Mouse (Mus musculus) E14TG2a.4 (cell line): ENCODE measurements at regions not wholly inside any gene's neighbourhood (a gene's known extent, or its start where the extent isn't known, plus 50 kb on each side); places are given as distances from the start of the nearest gene placed in this dataset.

ENCODE experiments used
- H3K27me3 ChIP-seq: 2 replicates; pipeline ENCODE4 v1.6.1; 2014; ENCODE audit warnings: low read length, control low read depth; ENCODE audit not compliant: insufficient read depth
- H3K36me3 ChIP-seq: 2 replicates; pipeline ENCODE4 v1.6.1; 2014; ENCODE audit warnings: low read length, control low read depth; ENCODE audit not compliant: insufficient read depth
- H3K4me1 ChIP-seq: replicated peaks from 2 replicates; pipeline ENCODE4 v1.6.1; 2014; ENCODE audit warnings: low read depth, low read length, control low read depth
- H3K4me3 ChIP-seq: replicated peaks from 2 replicates; pipeline ENCODE4 v1.5.1; 2014; ENCODE audit warnings: mild to moderate bottlenecking, low read length
- H3K9me3 ChIP-seq: 2 replicates; pipeline ENCODE4 v1.6.1; 2014; ENCODE audit warnings: low read length, control low read depth
- CTCF ChIP-seq: conservative IDR thresholded peaks from 2 replicates; pipeline ENCODE4 v1.5.1; 2014; ENCODE audit warnings: low read length
- NANOG ChIP-seq: IDR thresholded peaks from 2 replicates; pipeline ENCODE4 v1.6.1; 2014; ENCODE audit warnings: borderline replicate concordance, low read length, mixed read lengths
- POU5F1 ChIP-seq: IDR thresholded peaks from 2 replicates; pipeline ENCODE4 v1.6.1; 2014; ENCODE audit warnings: low read length, borderline replicate concordance

DNA sequence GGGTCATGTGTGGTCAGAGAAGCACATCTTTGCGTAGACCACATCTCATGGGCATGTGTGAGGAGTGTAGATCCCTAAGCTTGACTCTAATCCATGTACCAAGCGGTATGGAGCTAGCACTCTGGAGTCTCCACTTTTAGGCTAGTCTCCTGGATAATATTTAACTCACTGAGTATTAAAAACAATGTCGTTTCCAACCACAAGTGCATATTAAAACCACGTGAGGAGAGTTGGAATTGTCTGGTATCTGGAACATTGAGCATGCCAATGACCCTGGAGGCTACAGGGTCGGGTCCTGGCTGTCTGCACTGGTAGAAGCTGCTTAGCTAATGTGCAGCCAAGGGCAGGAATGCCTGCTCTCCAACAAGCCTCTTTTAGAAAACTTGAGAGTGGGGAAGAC lies 391.2 kb downstream of the Mllt3 start:
- Histone ChIP-seq H3K9me3 (peaks cover 27% of the 10 kb centered on the region), H3K4me1 (no peaks in the 10 kb centered on the region), H3K4me3 (no peak overlapping the region), H3K27me3 (peaks cover 3% of the 10 kb centered on the region), H3K36me3 (no peaks in the 10 kb centered on the region)
- TF ChIP-seq CTCF (no peak), POU5F1 (no peak), NANOG (no peak)

DNA sequence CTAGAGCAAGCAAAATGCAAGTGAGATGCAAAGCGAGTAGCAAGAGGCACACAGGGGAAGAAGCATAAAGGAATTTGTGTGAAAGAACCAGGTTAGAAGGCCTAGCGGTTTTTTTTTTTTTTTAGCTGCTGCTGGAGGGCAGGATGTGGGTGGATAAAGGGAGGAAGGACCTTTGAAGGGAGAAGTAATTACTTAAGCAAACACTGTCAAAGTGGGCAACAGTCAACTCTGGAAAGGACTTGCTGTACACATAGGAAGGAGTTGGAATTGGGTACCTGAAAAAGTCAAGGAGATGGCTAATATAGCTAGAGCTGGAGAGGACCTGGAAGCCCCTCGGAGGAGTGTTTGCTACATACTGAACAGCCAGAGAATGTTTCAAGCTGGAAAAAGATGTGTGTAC lies 391.6 kb downstream of the Mllt3 start:
- no peak for TF ChIP-seq NANOG
- no peak for TF ChIP-seq POU5F1
- TF ChIP-seq CTCF: no peak
- Histone ChIP-seq H3K27me3 (no peaks in the 10 kb centered on the region), H3K9me3 (peaks cover 27% of the 10 kb centered on the region), H3K4me1 (no peaks in the 10 kb centered on the region), H3K36me3 (no peaks in the 10 kb centered on the region), H3K4me3 (no peak overlapping the region)

DNA sequence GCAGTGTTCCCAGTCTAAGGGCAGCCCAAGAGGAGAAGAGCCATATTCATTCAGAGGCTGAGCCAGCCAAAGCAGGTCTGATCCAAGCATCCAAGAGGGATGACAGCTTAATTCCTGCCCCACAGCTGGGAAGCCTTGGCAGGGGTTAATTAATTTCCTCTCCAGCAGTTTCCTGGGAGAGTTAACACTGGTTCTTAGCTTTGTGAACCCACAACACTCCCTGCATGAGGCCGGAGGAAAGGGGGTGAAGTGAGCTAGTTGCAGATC lies 394.9 kb downstream of the Mllt3 start:
- Histone ChIP-seq H3K9me3 (peaks cover 18% of the 10 kb centered on the region), H3K4me3 (no peak overlapping the region), H3K36me3 (no peaks in the 10 kb centered on the region), H3K27me3 (no peaks in the 10 kb centered on the region), H3K4me1 (no peaks in the 10 kb centered on the region)
- TF ChIP-seq POU5F1 (no peak), NANOG (no peak), CTCF (no peak)

DNA sequence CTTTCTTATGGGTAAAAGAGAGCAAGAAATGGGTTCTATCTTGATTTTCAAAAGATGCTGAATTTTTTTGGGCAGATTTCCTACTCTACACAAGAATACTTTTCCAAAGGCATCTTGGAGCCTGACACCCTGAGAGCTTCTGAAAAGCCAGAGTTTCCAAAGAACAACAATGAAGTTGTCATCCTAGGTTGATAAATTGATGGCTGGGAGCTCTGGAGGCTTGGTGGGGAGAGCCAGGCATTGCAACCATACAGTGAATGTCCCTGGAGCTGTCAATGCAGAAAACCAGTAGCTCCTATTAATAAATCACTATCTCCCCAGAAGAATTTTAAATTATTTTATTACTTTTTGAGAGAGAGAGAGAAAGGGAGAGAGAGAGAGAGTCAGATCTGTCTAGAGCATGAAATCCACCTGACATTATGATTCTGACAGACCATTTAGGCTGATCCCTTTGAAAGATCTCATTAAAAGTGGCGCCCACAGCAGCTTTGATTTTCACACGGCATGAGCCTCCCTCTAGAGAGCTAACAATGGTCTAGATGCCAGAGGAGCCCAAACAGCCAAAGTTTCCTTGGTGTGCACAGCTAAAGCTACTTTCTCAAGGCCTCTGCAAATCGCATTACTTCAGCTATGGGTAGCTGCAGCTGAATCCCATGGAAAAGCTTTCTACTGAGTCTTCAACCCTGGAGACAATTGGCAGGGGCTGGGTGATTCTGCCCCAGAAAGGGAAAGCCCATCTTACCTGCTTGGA lies 395.4 kb downstream of the Mllt3 start:
- TF ChIP-seq CTCF (no peak), NANOG (no peak), POU5F1 (no peak)
- no peaks in the 10 kb centered on the region for H3K4me1 ChIP-seq
- H3K4me3 ChIP-seq: no peak overlapping the region
- H3K9me3 ChIP-seq: peaks cover 18% of the 10 kb centered on the region
- no peaks in the 10 kb centered on the region for H3K36me3 ChIP-seq
- no peaks in the 10 kb centered on the region for H3K27me3 ChIP-seq

DNA sequence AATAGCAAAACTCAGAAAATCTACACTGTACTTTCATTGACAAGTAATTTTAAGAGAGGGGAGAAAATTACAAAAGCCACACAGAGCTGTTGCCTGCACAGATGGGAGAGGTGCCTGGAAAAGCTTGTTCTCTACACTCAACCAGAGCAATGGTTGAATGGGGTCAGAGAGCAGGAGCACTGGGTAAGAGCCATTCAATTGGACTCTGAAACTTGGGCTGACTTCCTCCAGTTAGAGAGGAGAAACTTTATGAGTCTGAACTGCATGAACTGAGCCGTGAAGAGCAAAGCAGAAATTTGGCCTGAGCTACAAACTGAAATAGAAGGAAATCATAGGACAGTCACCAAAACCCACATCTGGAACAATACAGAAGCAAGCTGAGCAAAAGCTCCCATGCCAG lies 380.8 kb upstream of the Slc24a2 start:
- H3K9me3 ChIP-seq: peaks cover 14% of the 10 kb centered on the region
- no peaks in the 10 kb centered on the region for H3K36me3 ChIP-seq
- no peaks in the 10 kb centered on the region for H3K4me1 ChIP-seq
- no peaks in the 10 kb centered on the region for H3K27me3 ChIP-seq
- TF ChIP-seq NANOG (no peak), CTCF (no peak), POU5F1 (no peak)
- H3K4me3 ChIP-seq: no peak overlapping the region

DNA sequence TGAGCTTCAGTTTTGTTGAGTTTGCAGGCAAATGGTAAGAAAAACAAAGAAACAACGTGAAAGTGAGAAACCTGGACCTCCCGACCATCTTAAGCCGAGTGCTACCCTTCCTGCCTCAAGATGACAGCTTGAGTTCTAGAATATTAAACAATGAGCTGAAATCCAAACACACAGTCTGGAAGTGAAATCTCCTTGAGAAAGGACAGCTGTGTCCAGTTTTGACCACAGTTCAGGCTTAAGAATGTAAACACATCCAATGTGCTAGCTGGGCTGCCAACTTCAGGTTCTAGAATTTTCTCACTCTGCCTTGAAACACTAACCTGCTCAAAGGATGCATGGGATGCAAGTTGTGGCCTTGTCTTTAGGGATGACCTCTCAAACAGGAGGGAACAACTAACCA lies 363.4 kb upstream of the Slc24a2 start:
- H3K36me3 ChIP-seq: no peaks in the 10 kb centered on the region
- H3K9me3 ChIP-seq: peaks cover 5% of the 10 kb centered on the region; the same call in 1 of the 2 replicates
- H3K4me1 ChIP-seq: no peaks in the 10 kb centered on the region
- TF ChIP-seq CTCF (no peak), NANOG (no peak), POU5F1 (no peak)
- no peak overlapping the region for H3K4me3 ChIP-seq
- no peaks in the 10 kb centered on the region for H3K27me3 ChIP-seq

DNA sequence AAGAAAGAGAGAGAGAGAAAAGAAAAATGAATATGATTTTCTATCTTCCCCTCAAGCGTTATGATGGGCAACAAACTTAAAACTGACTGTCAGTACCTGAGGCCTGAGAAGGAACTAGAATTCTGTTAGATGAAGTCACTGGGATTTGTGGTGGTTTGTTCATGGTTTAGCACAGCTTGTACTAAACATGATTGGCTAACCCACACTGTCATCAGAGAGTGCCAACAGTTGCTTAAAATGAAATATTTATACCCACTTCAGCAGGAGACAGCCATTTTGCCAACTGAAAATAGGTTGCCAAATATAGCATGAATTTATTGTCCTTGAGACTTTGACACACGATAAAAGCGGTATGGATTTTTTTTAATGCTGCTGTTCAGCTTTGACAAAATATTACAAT lies 360.5 kb upstream of the Slc24a2 start:
- Histone ChIP-seq H3K36me3 (no peaks in the 10 kb centered on the region), H3K27me3 (no peaks in the 10 kb centered on the region), H3K9me3 (peaks cover 5% of the 10 kb centered on the region; the same call in 1 of the 2 replicates), H3K4me1 (no peaks in the 10 kb centered on the region), H3K4me3 (no peak overlapping the region)
- TF ChIP-seq NANOG: no peak
- no peak for TF ChIP-seq CTCF
- TF ChIP-seq POU5F1: no peak

DNA sequence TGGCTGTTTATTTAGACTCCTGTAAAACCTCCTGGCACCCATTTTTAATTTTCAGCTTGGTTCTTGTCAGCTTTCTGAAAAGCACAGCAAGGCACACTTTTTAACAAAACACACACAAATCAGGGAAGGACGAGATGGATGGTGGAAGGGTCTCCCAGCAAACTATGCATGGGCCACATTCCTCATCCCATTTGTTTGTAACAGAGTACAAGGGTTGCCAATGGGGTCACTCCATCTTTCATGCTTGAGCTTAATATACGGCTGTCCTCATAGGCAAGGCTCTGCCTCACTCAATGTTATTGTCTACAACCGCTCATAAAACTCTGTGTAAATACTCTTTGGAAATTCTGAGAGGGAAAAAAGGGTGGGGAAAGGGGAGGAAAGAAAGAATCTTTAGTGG lies 347.9 kb upstream of the Slc24a2 start:
- no peaks in the 10 kb centered on the region for H3K27me3 ChIP-seq
- no peaks in the 10 kb centered on the region for H3K36me3 ChIP-seq
- TF ChIP-seq POU5F1 (no peak), NANOG (no peak), CTCF (no peak)
- no peaks in the 10 kb centered on the region for H3K4me1 ChIP-seq
- no peak overlapping the region for H3K4me3 ChIP-seq
- no peaks in the 10 kb centered on the region for H3K9me3 ChIP-seq

DNA sequence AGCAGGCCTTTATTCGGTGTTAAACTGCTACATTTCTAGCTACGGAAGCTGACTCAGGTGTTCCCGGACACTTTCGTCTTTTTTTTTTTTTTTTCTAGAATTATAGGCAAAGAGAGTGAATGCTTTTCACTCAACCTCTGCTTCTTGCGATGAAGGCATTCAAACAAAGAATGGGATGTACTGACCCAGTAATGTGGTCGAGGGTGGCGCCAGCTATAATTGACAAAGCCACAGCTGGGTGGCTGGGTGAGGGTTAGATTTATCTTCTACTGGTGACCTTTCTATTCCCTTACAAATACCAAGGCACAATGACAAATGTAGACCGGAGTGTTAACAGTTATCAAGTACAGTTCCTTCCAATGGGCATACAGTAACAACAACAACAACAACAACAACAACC lies 340.7 kb upstream of the Slc24a2 start:
- H3K27me3 ChIP-seq: 0 out of 2 replicates have a peak, but pooled peaks cover 8% of the 10 kb centered on the region

More for the DNA sequence above, 340.7 kb upstream of the Slc24a2 start:
- TF ChIP-seq CTCF (no peak), NANOG (no peak), POU5F1 (no peak)
- Histone ChIP-seq H3K9me3 (no peaks in the 10 kb centered on the region), H3K4me3 (no peak overlapping the region), H3K4me1 (0 out of 2 replicates have a peak, but pooled peaks cover 3% of the 10 kb centered on the region), H3K36me3 (no peaks in the 10 kb centered on the region)
